Mouse (Mus musculus) heart, embryonic 13.5 days (tissue): Measurements from ENCODE around the gene Hoxa13. TPM values are rescaled to one million over a fixed set of nuclear protein-coding genes. Genes with fewer than 3 reads are reported as not detected.
A peak's percentile ranks its signal among the peaks of the same experiment; 100 is the strongest.

Experiments
- ATAC-seq: fragments of 200-750 bp; cut with Nextera tagmentation; 2 replicates; pipeline ENCODE4 v1.8.0; 2017; ENCODE audit warnings: moderate TSS enrichment; ENCODE audit not compliant: insufficient number of reproducible peaks, low FRiP score, low TSS enrichment; ENCODE audit errors: extremely low read depth
- H3K27ac ChIP-seq: fragments of 300-500 bp; sonication (generic); replicated peaks from 2 replicates; pipeline ENCODE4 v1.5.1; 2015; ENCODE audit warnings: moderate library complexity, mild to moderate bottlenecking, inconsistent platforms
- H3K27me3 ChIP-seq: fragments of 300-500 bp; sonication (generic); replicated peaks from 2 replicates; pipeline ENCODE4 v1.6.1; 2015; ENCODE audit warnings: mild to moderate bottlenecking, inconsistent platforms
- H3K36me3 ChIP-seq: fragments of 300-500 bp; sonication (generic); 2 replicates; pipeline ENCODE4 v1.6.1; 2015; ENCODE audit warnings: mild to moderate bottlenecking, inconsistent platforms
- H3K4me1 ChIP-seq: fragments of 300-500 bp; sonication (generic); 2 replicates; pipeline ENCODE4 v1.6.1; 2015; ENCODE audit warnings: inconsistent platforms
- H3K4me2 ChIP-seq: fragments of 300-500 bp; sonication (generic); 2 replicates; pipeline ENCODE4 v1.6.1; 2015; ENCODE audit warnings: inconsistent platforms, mild to moderate bottlenecking, moderate library complexity
- H3K4me3 ChIP-seq: fragments of 300-500 bp; sonication (generic); 2 replicates; pipeline ENCODE4 v1.5.1; 2015; ENCODE audit warnings: moderate library complexity, mild to moderate bottlenecking, inconsistent platforms
- H3K9ac ChIP-seq: fragments of 300-500 bp; sonication (generic); 2 replicates; pipeline ENCODE4 v1.6.1; 2015; ENCODE audit warnings: inconsistent platforms, mild to moderate bottlenecking, moderate library complexity
- H3K9me3 ChIP-seq: fragments of 300-500 bp; sonication (generic); 2 replicates; pipeline ENCODE4 v1.6.1; 2016; ENCODE audit warnings: inconsistent platforms
- WGBS: fragments of 180-500 bp; shearing (Covaris S2); methylation state at CpG from one replicate; pipeline ENCODE4 v1.1.7; 2015; ENCODE audit warnings: mixed read lengths; 5-methylcytosine and 5-hydroxymethylcytosine counted together
- polyA plus RNA-seq: library from polyadenylated mRNA; unstranded; fragments of >200 nt; fragmentation: Nextera tagmentation; extraction: Ambion mirVana; gene quantifications from 2 replicates; pipeline ENCODE4 v1.2.1, GENCODE M21; 2015

The Hoxa13 gene
- polyA plus RNA-seq: not detected in 2 replicates

- H3K4me3 ChIP-seq: peak within 1 kb of the TSS; percentile 56
- H3K27ac ChIP-seq: no peak within 1 kb of the TSS
- WGBS: 1% methylated on average over 39 of the region's 72 CpGs
- H3K4me2 ChIP-seq: peak within 1 kb of the TSS; percentile 75
- H3K9ac ChIP-seq: 0 out of 2 replicates have a peak within 1 kb of the TSS, but pooled peaks have one; percentile 19
- H3K9me3 ChIP-seq: no peaks in the 10 kb centered on the region
- H3K27me3 ChIP-seq: peaks cover 94% of the 10 kb centered on the region
- no peaks in the 10 kb centered on the region for H3K36me3 ChIP-seq
- H3K4me1 ChIP-seq: peaks cover 15% of the 10 kb centered on the region
- ATAC-seq: no peak
Measured at GRCm38 (mm10) chr6:52260654-52261575, at the start of gene Hoxa13. Gene Hoxa13 (minus strand): TSS chr6:52260880.

- H3K36me3 ChIP-seq: no peaks in the 10 kb centered on the region
- H3K4me2 ChIP-seq: peak overlapping the region; percentile 41
- H3K4me1 ChIP-seq: peaks cover 29% of the 10 kb centered on the region
- no peak overlapping the region for H3K27ac ChIP-seq
- peaks cover 100% of the 10 kb centered on the region for H3K27me3 ChIP-seq
- ATAC-seq: no peak
- H3K9me3 ChIP-seq: no peaks in the 10 kb centered on the region
- H3K4me3 ChIP-seq: peak overlapping the region; percentile 12
- under 1% methylated on average over 24 of the region's 24 CpGs for WGBS
- H3K9ac ChIP-seq: no peak overlapping the region; the same call in 1 of the 2 replicates
Measured at GRCm38 (mm10) chr6:52310366-52310765, 49.7 kb upstream of the Hoxa13 start.

GRCm38 (mm10) chr6:52309766-52310165 lies 49.1 kb upstream of the Hoxa13 start:
- Histone ChIP-seq H3K27ac (no peak overlapping the region), H3K4me1 (peaks cover 29% of the 10 kb centered on the region), H3K9me3 (no peaks in the 10 kb centered on the region), H3K36me3 (no peaks in the 10 kb centered on the region), H3K4me2 (no peak overlapping the region), H3K9ac (no peak overlapping the region), H3K27me3 (peaks cover 99% of the 10 kb centered on the region), H3K4me3 (no peak overlapping the region)
- ATAC-seq: no peak
- 31% methylated on average over 10 of the region's 10 CpGs for WGBS

GRCm38 (mm10) chr6:52305877-52306389 lies 45.3 kb upstream of the Hoxa13 start:
- H3K27me3 ChIP-seq: peaks cover 93% of the 10 kb centered on the region
- peak overlapping the region; percentile 58 for H3K4me3 ChIP-seq
- WGBS: under 1% methylated on average over 30 of the region's 30 CpGs
- H3K36me3 ChIP-seq: no peaks in the 10 kb centered on the region
- peaks cover 18% of the 10 kb centered on the region for H3K4me1 ChIP-seq
- ATAC-seq: no peak
- H3K4me2 ChIP-seq: peak overlapping the region; percentile 76
- no peak overlapping the region for H3K27ac ChIP-seq
- no peaks in the 10 kb centered on the region for H3K9me3 ChIP-seq
- peak overlapping the region; percentile 64 for H3K9ac ChIP-seq

GRCm38 (mm10) chr6:52303426-52303825 lies 42.7 kb upstream of the Hoxa13 start:
- no peak overlapping the region for H3K4me2 ChIP-seq
- H3K4me3 ChIP-seq: no peak overlapping the region
- peaks cover 90% of the 10 kb centered on the region for H3K27me3 ChIP-seq
- no peak overlapping the region for H3K27ac ChIP-seq
- H3K9ac ChIP-seq: no peak overlapping the region
- H3K36me3 ChIP-seq: no peaks in the 10 kb centered on the region
- H3K9me3 ChIP-seq: no peaks in the 10 kb centered on the region
- WGBS: 57% methylated on average over 3 of the region's 3 CpGs
- peaks cover 11% of the 10 kb centered on the region; the same call in 1 of the 2 replicates for H3K4me1 ChIP-seq
- ATAC-seq: no peak

GRCm38 (mm10) chr6:52300806-52301205 lies 40.1 kb upstream of the Hoxa13 start:
- H3K9me3 ChIP-seq: no peaks in the 10 kb centered on the region
- H3K4me3 ChIP-seq: no peak overlapping the region
- H3K9ac ChIP-seq: no peak overlapping the region
- H3K27me3 ChIP-seq: peaks cover 83% of the 10 kb centered on the region
- ATAC-seq: no peak
- 62% methylated on average over 4 of the region's 4 CpGs for WGBS
- peaks cover 4% of the 10 kb centered on the region; the same call in 1 of the 2 replicates for H3K4me1 ChIP-seq
- no peak overlapping the region for H3K4me2 ChIP-seq
- H3K27ac ChIP-seq: no peak overlapping the region
- H3K36me3 ChIP-seq: no peaks in the 10 kb centered on the region

- H3K9me3 ChIP-seq: no peaks in the 10 kb centered on the region
- no peak overlapping the region for H3K27ac ChIP-seq
- H3K4me3 ChIP-seq: no peak overlapping the region
- H3K9ac ChIP-seq: no peak overlapping the region
- no peak overlapping the region for H3K4me2 ChIP-seq
- H3K4me1 ChIP-seq: no peaks in the 10 kb centered on the region
- ATAC-seq: no peak
- H3K36me3 ChIP-seq: no peaks in the 10 kb centered on the region
- 68% methylated on average over 4 of the region's 4 CpGs for WGBS
- H3K27me3 ChIP-seq: peaks cover 82% of the 10 kb centered on the region
Measured at GRCm38 (mm10) chr6:52298511-52298910, 37.8 kb upstream of the Hoxa13 start.

- no peak overlapping the region for H3K27ac ChIP-seq
- H3K36me3 ChIP-seq: no peaks in the 10 kb centered on the region
- H3K4me1 ChIP-seq: peaks cover 15% of the 10 kb centered on the region
- peaks cover 86% of the 10 kb centered on the region for H3K27me3 ChIP-seq
- no peak overlapping the region for H3K4me2 ChIP-seq
- H3K9ac ChIP-seq: no peak overlapping the region
- H3K4me3 ChIP-seq: no peak overlapping the region
- no peak for ATAC-seq
- no peaks in the 10 kb centered on the region for H3K9me3 ChIP-seq
- WGBS: 66% methylated on average over 6 of the region's 6 CpGs
Measured at GRCm38 (mm10) chr6:52294616-52295015, 33.9 kb upstream of the Hoxa13 start.

- no peaks in the 10 kb centered on the region for H3K9me3 ChIP-seq
- ATAC-seq: no peak
- H3K9ac ChIP-seq: no peak overlapping the region
- WGBS: 62% methylated on average over 7 of the region's 7 CpGs
- no peak overlapping the region for H3K4me2 ChIP-seq
- peaks cover 88% of the 10 kb centered on the region for H3K27me3 ChIP-seq
- no peak overlapping the region for H3K27ac ChIP-seq
- H3K4me1 ChIP-seq: peaks cover 15% of the 10 kb centered on the region
- H3K4me3 ChIP-seq: no peak overlapping the region
- no peaks in the 10 kb centered on the region for H3K36me3 ChIP-seq
Measured at GRCm38 (mm10) chr6:52292328-52292727, 31.6 kb upstream of the Hoxa13 start.

- H3K4me2 ChIP-seq: peak overlapping the region; percentile 77
- H3K27me3 ChIP-seq: peaks cover 88% of the 10 kb centered on the region
- H3K9ac ChIP-seq: peak overlapping the region; percentile 58
- H3K36me3 ChIP-seq: no peaks in the 10 kb centered on the region
- ATAC-seq: no peak
- H3K9me3 ChIP-seq: no peaks in the 10 kb centered on the region
- peak overlapping the region; percentile 51 for H3K4me3 ChIP-seq
- H3K27ac ChIP-seq: no peak overlapping the region
- WGBS: 2% methylated on average over 45 of the region's 45 CpGs
- H3K4me1 ChIP-seq: peaks cover 15% of the 10 kb centered on the region
Measured at GRCm38 (mm10) chr6:52291021-52291860, 30.6 kb upstream of the Hoxa13 start.

GRCm38 (mm10) chr6:52290186-52290585 lies 29.5 kb upstream of the Hoxa13 start:
- 16% methylated on average over 12 of the region's 12 CpGs for WGBS
- peaks cover 79% of the 10 kb centered on the region for H3K27me3 ChIP-seq
- no peak for ATAC-seq

More at GRCm38 (mm10) chr6:52290186-52290585, 29.5 kb upstream of the Hoxa13 start:
- Histone ChIP-seq H3K9me3 (no peaks in the 10 kb centered on the region), H3K4me1 (peaks cover 15% of the 10 kb centered on the region), H3K9ac (no peak overlapping the region), H3K36me3 (no peaks in the 10 kb centered on the region), H3K4me3 (no peak overlapping the region), H3K27ac (no peak overlapping the region), H3K4me2 (peak overlapping the region; percentile 77; the same call in 1 of the 2 replicates)
